Mouse (Mus musculus): ENCODE data around the gene Cwc22.

The Cwc22 gene

DNA sequence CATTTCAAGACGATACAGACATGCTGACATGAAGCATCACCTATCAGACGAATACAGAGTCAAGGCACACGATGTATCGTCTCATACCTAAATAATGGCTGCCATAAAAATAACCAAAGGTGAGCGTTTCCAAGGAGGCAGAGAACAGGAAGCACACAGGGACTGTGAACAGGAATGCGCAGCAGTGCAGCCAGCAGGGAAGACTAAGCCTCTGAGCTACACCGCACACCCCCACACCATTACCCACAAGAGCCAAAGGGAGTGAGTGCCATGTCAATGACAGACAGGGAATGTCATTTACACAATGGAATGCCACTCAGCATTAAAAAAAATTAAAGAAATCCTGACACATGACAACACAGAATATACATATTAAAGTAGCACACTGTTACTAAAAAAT lies 19.7 kb downstream of the Cwc22 start:
- no peaks in the 10 kb centered on the region for H3K9me3 ChIP-seq (ENCODE audit: low read length)
- no peaks in the 10 kb centered on the region for H3K4me1 ChIP-seq (replicated peaks; ENCODE audit: low read depth, low read length)
- TF ChIP-seq NANOG (IDR thresholded peaks at IDR 0.05; ENCODE audit: borderline replicate concordance, low read length) (no peak), CTCF (conservative IDR thresholded peaks at IDR 0.05; ENCODE audit: low read length) (no peak), POU5F1 (IDR thresholded peaks at IDR 0.05; ENCODE audit: borderline replicate concordance, low read length) (no peak)
- H3K36me3 ChIP-seq (ENCODE audit: insufficient read depth, low read length): peaks cover 88% of the 10 kb centered on the region
- H3K4me3 ChIP-seq (replicated peaks; ENCODE audit: low read length): no peak overlapping the region
- no peaks in the 10 kb centered on the region for H3K27me3 ChIP-seq (ENCODE audit: insufficient read depth, low read length)

GRCm38 (mm10) chr2:77925997-77926396 lies 20.2 kb downstream of the Cwc22 start:
- Histone ChIP-seq H3K4me1 (replicated peaks; ENCODE audit: low read depth, low read length) (no peaks in the 10 kb centered on the region), H3K36me3 (ENCODE audit: insufficient read depth, low read length) (peaks cover 88% of the 10 kb centered on the region), H3K4me3 (replicated peaks; ENCODE audit: low read length) (no peak overlapping the region), H3K27me3 (ENCODE audit: insufficient read depth, low read length) (no peaks in the 10 kb centered on the region), H3K9me3 (ENCODE audit: low read length) (no peaks in the 10 kb centered on the region)
- no peak for TF ChIP-seq POU5F1 (IDR thresholded peaks at IDR 0.05; ENCODE audit: borderline replicate concordance, low read length)
- no peak for TF ChIP-seq NANOG (IDR thresholded peaks at IDR 0.05; ENCODE audit: borderline replicate concordance, low read length)
- no peak for TF ChIP-seq CTCF (conservative IDR thresholded peaks at IDR 0.05; ENCODE audit: low read length)

DNA sequence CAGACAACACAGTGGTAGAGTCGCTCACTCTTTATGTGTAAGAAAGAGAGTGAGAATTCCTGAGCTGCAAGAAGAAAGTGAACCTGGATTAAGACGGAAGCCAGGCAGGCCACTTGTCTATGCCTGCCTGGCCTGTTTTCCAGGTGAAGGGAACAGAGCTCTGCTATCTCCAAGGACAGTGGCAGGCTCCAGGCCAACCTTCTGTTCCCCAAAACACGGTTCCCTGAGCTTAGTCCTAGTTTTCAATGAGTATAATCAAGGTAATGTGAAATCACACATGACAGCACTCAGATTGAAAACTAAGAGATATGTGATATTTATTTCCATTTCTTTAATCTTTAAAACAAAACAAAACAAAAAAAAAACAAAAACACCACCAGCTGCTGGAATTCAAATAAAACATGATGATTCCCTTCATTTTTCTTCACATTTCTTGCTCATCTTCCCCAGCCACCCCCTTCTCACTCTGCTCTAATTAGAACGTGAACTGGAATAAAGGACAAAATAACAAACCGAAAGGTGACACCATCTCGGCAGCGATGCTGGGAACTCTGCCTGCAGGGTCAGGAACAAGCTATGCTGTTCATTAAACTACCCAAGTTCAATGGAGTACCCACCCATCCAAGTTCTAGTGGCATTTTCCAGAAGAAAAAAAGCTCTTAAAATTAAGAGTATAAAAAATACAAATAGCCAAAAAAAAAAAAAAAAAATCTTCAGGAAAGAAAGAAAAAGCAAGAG lies 20.8 kb downstream of the Cwc22 start:
- no peaks in the 10 kb centered on the region for H3K9me3 ChIP-seq (ENCODE audit: low read length)
- no peaks in the 10 kb centered on the region for H3K27me3 ChIP-seq (ENCODE audit: insufficient read depth, low read length)
- H3K4me1 ChIP-seq (replicated peaks; ENCODE audit: low read depth, low read length): no peaks in the 10 kb centered on the region
- no peak overlapping the region for H3K4me3 ChIP-seq (replicated peaks; ENCODE audit: low read length)
- H3K36me3 ChIP-seq (ENCODE audit: insufficient read depth, low read length): peaks cover 88% of the 10 kb centered on the region
- no peak for TF ChIP-seq POU5F1 (IDR thresholded peaks at IDR 0.05; ENCODE audit: borderline replicate concordance, low read length)
- no peak for TF ChIP-seq CTCF (conservative IDR thresholded peaks at IDR 0.05; ENCODE audit: low read length)
- TF ChIP-seq NANOG (IDR thresholded peaks at IDR 0.05; ENCODE audit: borderline replicate concordance, low read length): no peak

- H3K4me3 ChIP-seq (replicated peaks; ENCODE audit: low read length): no peak overlapping the region
- H3K9me3 ChIP-seq (ENCODE audit: low read length): no peaks in the 10 kb centered on the region
- TF ChIP-seq NANOG (IDR thresholded peaks at IDR 0.05; ENCODE audit: borderline replicate concordance, low read length) (no peak), CTCF (conservative IDR thresholded peaks at IDR 0.05; ENCODE audit: low read length) (no peak), POU5F1 (IDR thresholded peaks at IDR 0.05; ENCODE audit: borderline replicate concordance, low read length) (no peak)
- no peaks in the 10 kb centered on the region for H3K27me3 ChIP-seq (ENCODE audit: insufficient read depth, low read length)
- H3K36me3 ChIP-seq (ENCODE audit: insufficient read depth, low read length): peaks cover 86% of the 10 kb centered on the region
- H3K4me1 ChIP-seq (replicated peaks; ENCODE audit: low read depth, low read length): no peaks in the 10 kb centered on the region
These were observed 22.2 kb downstream of the Cwc22 start for GRCm38 (mm10) chr2:77924003-77924402.

- Histone ChIP-seq H3K4me3 (replicated peaks; ENCODE audit: low read length) (no peak overlapping the region), H3K4me1 (replicated peaks; ENCODE audit: low read depth, low read length) (peaks cover 5% of the 10 kb centered on the region; the same call in 1 of the 2 replicates), H3K36me3 (ENCODE audit: insufficient read depth, low read length) (peaks cover 86% of the 10 kb centered on the region), H3K9me3 (ENCODE audit: low read length) (no peaks in the 10 kb centered on the region), H3K27me3 (ENCODE audit: insufficient read depth, low read length) (no peaks in the 10 kb centered on the region)
- TF ChIP-seq NANOG (IDR thresholded peaks at IDR 0.05; ENCODE audit: borderline replicate concordance, low read length): no peak
- TF ChIP-seq CTCF (conservative IDR thresholded peaks at IDR 0.05; ENCODE audit: low read length): no peak
- no peak for TF ChIP-seq POU5F1 (IDR thresholded peaks at IDR 0.05; ENCODE audit: borderline replicate concordance, low read length)
These were observed 23.0 kb downstream of the Cwc22 start for GRCm38 (mm10) chr2:77923182-77923581.

DNA sequence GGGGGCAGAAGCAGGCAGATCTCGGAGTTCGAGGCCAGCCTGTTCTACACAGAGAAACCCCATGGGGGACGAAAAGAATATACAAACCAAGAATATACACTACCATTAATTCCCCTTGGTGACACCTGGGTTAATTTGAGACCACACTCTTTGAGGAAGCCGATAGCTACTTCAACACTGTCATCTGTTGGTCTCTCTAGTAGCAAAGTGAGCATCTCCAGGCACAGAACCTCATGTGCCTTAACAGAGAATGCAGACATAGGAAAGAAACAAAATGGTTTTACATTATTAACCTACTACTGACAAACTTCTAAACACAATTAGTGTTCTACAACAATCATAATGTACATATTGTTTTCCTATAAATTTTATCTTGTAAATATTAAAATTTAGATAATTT lies 24.9 kb downstream of the Cwc22 start:
- Histone ChIP-seq H3K4me3 (replicated peaks; ENCODE audit: low read length) (no peak overlapping the region), H3K36me3 (ENCODE audit: insufficient read depth, low read length) (peaks cover 85% of the 10 kb centered on the region), H3K27me3 (ENCODE audit: insufficient read depth, low read length) (no peaks in the 10 kb centered on the region), H3K9me3 (ENCODE audit: low read length) (no peaks in the 10 kb centered on the region), H3K4me1 (replicated peaks; ENCODE audit: low read depth, low read length) (peaks cover 8% of the 10 kb centered on the region)
- no peak for TF ChIP-seq POU5F1 (IDR thresholded peaks at IDR 0.05; ENCODE audit: borderline replicate concordance, low read length)
- TF ChIP-seq NANOG (IDR thresholded peaks at IDR 0.05; ENCODE audit: borderline replicate concordance, low read length): no peak
- TF ChIP-seq CTCF (conservative IDR thresholded peaks at IDR 0.05; ENCODE audit: low read length): no peak

DNA sequence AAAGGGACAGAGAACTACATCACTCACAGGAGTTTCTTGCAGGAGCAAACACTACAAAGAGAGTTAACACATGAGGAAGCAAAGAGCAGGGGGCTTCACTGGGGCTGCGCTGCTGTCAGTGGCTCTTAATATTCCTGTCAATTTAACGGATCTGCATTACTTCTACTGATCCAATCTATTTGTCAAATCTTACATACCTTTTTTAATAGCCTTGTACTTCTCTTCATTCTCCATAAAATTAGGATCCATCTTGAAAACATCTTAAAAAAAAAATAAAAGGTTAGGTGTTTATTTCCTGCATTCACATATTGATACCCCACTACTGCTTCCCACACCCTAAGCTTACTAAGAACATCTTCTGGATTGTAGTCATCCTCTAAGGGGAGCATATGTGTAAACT lies 25.6 kb downstream of the Cwc22 start:
- H3K4me3 ChIP-seq (replicated peaks; ENCODE audit: low read length): no peak overlapping the region
- H3K9me3 ChIP-seq (ENCODE audit: low read length): no peaks in the 10 kb centered on the region
- peaks cover 87% of the 10 kb centered on the region for H3K36me3 ChIP-seq (ENCODE audit: insufficient read depth, low read length)
- TF ChIP-seq NANOG (IDR thresholded peaks at IDR 0.05; ENCODE audit: borderline replicate concordance, low read length) (no peak), CTCF (conservative IDR thresholded peaks at IDR 0.05; ENCODE audit: low read length) (no peak), POU5F1 (IDR thresholded peaks at IDR 0.05; ENCODE audit: borderline replicate concordance, low read length) (no peak)
- peaks cover 8% of the 10 kb centered on the region for H3K4me1 ChIP-seq (replicated peaks; ENCODE audit: low read depth, low read length)
- H3K27me3 ChIP-seq (ENCODE audit: insufficient read depth, low read length): no peaks in the 10 kb centered on the region

- H3K9me3 ChIP-seq (ENCODE audit: low read length): no peaks in the 10 kb centered on the region
- H3K4me3 ChIP-seq (replicated peaks; ENCODE audit: low read length): no peak overlapping the region
- H3K4me1 ChIP-seq (replicated peaks; ENCODE audit: low read depth, low read length): peaks cover 8% of the 10 kb centered on the region
- H3K36me3 ChIP-seq (ENCODE audit: insufficient read depth, low read length): peaks cover 88% of the 10 kb centered on the region
- no peaks in the 10 kb centered on the region for H3K27me3 ChIP-seq (ENCODE audit: insufficient read depth, low read length)
- TF ChIP-seq CTCF (conservative IDR thresholded peaks at IDR 0.05; ENCODE audit: low read length) (no peak), POU5F1 (IDR thresholded peaks at IDR 0.05; ENCODE audit: borderline replicate concordance, low read length) (no peak), NANOG (IDR thresholded peaks at IDR 0.05; ENCODE audit: borderline replicate concordance, low read length) (no peak)
These were observed 27.7 kb downstream of the Cwc22 start for GRCm38 (mm10) chr2:77918474-77918873.

DNA sequence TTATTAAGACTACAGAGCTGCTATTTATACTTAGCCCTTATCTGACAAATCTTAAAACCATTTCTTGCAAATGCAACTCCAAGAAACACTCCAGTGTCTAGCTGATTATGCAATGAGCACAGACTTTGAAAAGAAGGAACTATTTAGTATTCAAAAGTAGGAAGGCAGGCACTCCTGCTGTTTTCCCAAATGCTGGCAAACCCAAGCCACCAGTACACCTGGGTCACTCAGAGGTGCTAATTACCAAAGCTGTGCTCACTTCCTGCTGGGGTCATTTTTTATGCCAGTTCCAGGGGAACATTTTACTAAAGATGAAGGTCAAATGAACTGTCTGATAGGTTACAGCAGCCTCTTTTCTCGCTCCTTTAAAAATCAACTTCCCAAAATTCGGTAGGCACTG lies 28.2 kb downstream of the Cwc22 start:
- TF ChIP-seq POU5F1 (IDR thresholded peaks at IDR 0.05; ENCODE audit: borderline replicate concordance, low read length) (no peak), NANOG (IDR thresholded peaks at IDR 0.05; ENCODE audit: borderline replicate concordance, low read length) (no peak), CTCF (conservative IDR thresholded peaks at IDR 0.05; ENCODE audit: low read length) (no peak)
- no peak overlapping the region for H3K4me3 ChIP-seq (replicated peaks; ENCODE audit: low read length)
- H3K36me3 ChIP-seq (ENCODE audit: insufficient read depth, low read length): peaks cover 84% of the 10 kb centered on the region
- no peaks in the 10 kb centered on the region for H3K9me3 ChIP-seq (ENCODE audit: low read length)
- peaks cover 8% of the 10 kb centered on the region for H3K4me1 ChIP-seq (replicated peaks; ENCODE audit: low read depth, low read length)
- H3K27me3 ChIP-seq (ENCODE audit: insufficient read depth, low read length): no peaks in the 10 kb centered on the region
